Mouse (Mus musculus): ENCODE measurements at regions not wholly inside any gene's neighbourhood (a gene's known extent, or its start where the extent isn't known, plus 50 kb on each side); places are given as distances from the start of the nearest gene placed in this dataset.

DNA sequence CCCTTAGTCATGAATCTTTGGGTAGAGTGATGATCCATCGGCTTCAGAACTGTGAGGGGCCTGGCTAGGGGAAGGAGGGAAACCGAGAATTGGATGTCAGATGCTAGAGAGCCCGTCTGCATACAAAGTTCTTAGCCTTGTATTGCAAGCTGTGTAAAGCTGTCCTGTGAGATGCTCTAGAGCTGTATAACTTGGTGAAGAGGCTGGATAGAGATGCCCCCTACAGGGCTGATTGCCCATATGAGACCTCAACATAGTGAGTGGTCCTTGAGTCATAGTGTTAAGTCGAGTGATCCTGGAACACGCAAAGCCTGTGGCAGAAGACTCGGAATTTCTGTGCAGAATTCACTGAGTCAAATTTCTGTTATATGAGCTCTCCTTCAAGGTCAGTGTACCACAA is 334.8 kb downstream of the Mycn start:
- TF ChIP-seq POLR2A (IDR thresholded peaks at IDR 0.05; ENCODE audit: low read depth, low read length) (no peak), CTCF (IDR thresholded peaks at IDR 0.05; ENCODE audit: extremely low read depth, insufficient read depth, insufficient read length, insufficient replicate concordance) (no peak)

All from spleen, adult 2 months (tissue).